Mouse (Mus musculus) hindbrain, embryonic 12.5 days (tissue): ENCODE measurements at regions not wholly inside any gene's neighbourhood (a gene's known extent, or its start where the extent isn't known, plus 50 kb on each side); places are given as distances from the start of the nearest gene placed in this dataset.
"Not testable (repeated sequence)": the region's sequence is repeated elsewhere in the genome, so short reads cannot be mapped to it uniquely, and the experiment has no call there.

ENCODE experiments used
- ATAC-seq: fragments of 200-750 bp; cut with Nextera tagmentation; 2 replicates; pipeline ENCODE4 v1.8.0; 2017; ENCODE audit warnings: moderate TSS enrichment; ENCODE audit not compliant: low FRiP score
- H3K27ac ChIP-seq: fragments of 300-500 bp; sonication (generic); 2 replicates; pipeline ENCODE4 v1.5.1; 2016; ENCODE audit warnings: mild to moderate bottlenecking
- H3K27me3 ChIP-seq: fragments of 300-500 bp; sonication (generic); 2 replicates; pipeline ENCODE4 v1.6.1; 2016; ENCODE audit warnings: mild to moderate bottlenecking
- H3K36me3 ChIP-seq: fragments of 300-500 bp; sonication (generic); 2 replicates; pipeline ENCODE4 v1.6.1; 2016; ENCODE audit warnings: mild to moderate bottlenecking
- H3K4me1 ChIP-seq: fragments of 300-500 bp; sonication (generic); 2 replicates; pipeline ENCODE4 v1.6.1; 2016
- H3K4me2 ChIP-seq: fragments of 300-500 bp; sonication (generic); replicated peaks from 2 replicates; pipeline ENCODE4 v1.6.1; 2016; ENCODE audit warnings: mild to moderate bottlenecking
- H3K4me3 ChIP-seq: fragments of 300-500 bp; sonication (generic); 2 replicates; pipeline ENCODE4 v1.5.1; 2016; ENCODE audit warnings: mild to moderate bottlenecking
- H3K9ac ChIP-seq: fragments of 300-500 bp; sonication (generic); 2 replicates; pipeline ENCODE4 v1.6.1; 2016; ENCODE audit warnings: mild to moderate bottlenecking, moderate library complexity
- H3K9me3 ChIP-seq: fragments of 300-500 bp; sonication (generic); replicated peaks from 2 replicates; pipeline ENCODE4 v1.6.1; 2016; ENCODE audit warnings: mild to moderate bottlenecking
- WGBS: fragments of 180-500 bp; shearing (Covaris S2); methylation state at CpG from one replicate; pipeline ENCODE4 v1.1.7; 2016; 5-methylcytosine and 5-hydroxymethylcytosine counted together

DNA sequence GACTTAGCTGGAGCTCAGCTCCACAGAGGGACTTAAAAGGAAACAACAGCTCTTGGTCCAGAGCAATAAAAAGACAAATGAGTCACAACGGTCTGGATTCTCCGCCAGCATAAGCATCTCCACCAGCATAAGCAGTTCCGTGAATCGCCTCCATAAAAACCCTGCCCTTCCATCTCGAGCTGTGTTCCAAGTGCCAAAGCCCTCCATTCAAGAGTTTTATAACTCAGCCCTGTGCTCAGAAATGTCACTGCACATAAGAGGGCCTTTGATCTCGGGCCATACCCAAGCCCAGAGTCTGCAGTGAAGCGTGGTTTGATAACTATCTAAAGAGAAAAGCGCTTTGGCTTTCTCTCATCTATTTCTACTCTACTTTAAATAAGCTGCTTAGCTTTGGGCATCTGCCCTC lies 70.8 kb upstream of the Akap13 start:
- no peaks in the 10 kb centered on the region for H3K27me3 ChIP-seq
- H3K36me3 ChIP-seq, result no peaks in the 10 kb centered on the region
- no peak overlapping the region for H3K9ac ChIP-seq
- H3K9me3 ChIP-seq, result no peaks in the 10 kb centered on the region
- no peaks in the 10 kb centered on the region for H3K4me1 ChIP-seq
- no peak overlapping the region for H3K4me2 ChIP-seq
- 66% methylated on average over 8 of the region's 8 CpGs for WGBS
- no peak for ATAC-seq
- no peak overlapping the region for H3K4me3 ChIP-seq
- H3K27ac ChIP-seq, result no peak overlapping the region

DNA sequence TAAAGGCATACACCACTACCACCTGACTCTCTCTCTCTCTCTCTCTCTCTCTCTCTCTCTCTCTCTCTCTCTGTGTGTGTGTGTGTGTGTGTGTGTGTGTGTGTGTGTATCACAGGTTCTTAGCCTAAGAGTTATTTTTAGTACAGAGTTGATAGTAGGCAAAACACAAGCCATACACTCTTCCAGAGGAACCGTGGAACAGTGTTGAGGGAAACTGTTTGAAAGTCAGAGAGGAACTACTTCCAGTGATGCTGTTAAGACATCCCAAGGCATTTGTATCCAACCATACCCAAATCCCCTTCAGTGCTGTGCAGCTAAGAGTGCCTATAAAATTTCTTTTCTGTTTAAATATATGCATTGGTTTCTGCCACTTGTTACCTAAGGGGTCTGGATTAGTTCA lies 68.3 kb upstream of the Akap13 start:
- Histone ChIP-seq H3K4me3 (no peak overlapping the region), H3K36me3 (no peaks in the 10 kb centered on the region), H3K27me3 (no peaks in the 10 kb centered on the region), H3K4me2 (no peak overlapping the region), H3K27ac (no peak overlapping the region), H3K9ac (no peak overlapping the region), H3K9me3 (no peaks in the 10 kb centered on the region), H3K4me1 (no peaks in the 10 kb centered on the region)
- 94% methylated on average over 1 of the region's 1 CpGs for WGBS
- ATAC-seq, result no peak

DNA sequence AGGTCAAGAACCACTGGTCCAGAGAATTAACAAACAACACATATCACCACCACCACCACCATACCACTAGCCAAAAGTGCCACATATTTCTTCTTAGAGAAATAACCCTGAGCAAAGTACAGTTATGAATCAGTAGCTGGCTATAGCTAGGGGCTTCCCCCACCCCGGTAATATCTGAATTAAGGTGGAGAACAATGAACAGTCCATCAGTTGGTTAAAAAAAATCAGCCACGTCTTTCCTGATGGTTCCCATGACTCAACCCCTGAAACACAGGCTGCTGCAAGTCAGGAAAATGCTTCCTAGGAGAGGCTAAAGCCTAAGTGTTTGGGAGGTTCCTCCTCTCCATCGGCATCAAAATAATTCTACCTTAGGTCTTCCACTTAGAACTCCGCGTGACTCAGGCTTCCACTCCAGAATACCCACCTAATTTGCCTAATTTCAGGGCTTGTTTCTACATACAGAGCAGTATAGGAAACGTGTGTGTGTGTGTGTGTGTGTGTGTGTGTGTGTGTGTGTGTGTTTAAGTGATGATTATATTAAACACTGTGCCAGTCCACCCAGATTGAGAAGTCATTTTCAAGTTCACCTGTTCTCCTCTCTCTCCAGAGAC lies 67.4 kb upstream of the Akap13 start:
- ATAC-seq, result no peak

DNA sequence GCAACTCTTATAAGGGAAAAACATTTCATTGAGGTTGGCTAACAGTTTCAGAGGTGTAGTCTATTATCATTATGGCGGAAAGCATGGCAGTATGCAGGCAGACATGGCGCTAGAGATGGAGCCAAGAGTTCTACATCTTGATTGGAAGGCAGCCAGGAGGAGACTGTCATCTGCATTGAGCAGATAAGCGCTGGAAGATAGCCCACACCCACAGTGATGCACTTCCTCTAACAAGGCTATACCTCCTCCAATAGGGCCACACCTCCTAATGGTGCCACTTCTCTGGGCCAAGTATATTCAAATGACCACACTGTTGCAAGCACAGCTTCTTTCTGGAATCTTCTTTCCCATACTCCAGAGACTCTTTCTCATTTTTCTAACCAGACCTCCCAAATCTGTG lies 65.2 kb upstream of the Akap13 start:
- no peak for ATAC-seq
- Histone ChIP-seq H3K4me3 (no peak overlapping the region), H3K9ac (no peak overlapping the region), H3K36me3 (no peaks in the 10 kb centered on the region), H3K27ac (no peak overlapping the region), H3K27me3 (no peaks in the 10 kb centered on the region), H3K4me1 (no peaks in the 10 kb centered on the region), H3K4me2 (no peak overlapping the region), H3K9me3 (no peaks in the 10 kb centered on the region)
- WGBS, result 90% methylated on average over 3 of the region's 3 CpGs

More for the DNA sequence above, 67.4 kb upstream of the Akap13 start:
- WGBS, result 81% methylated on average over 6 of the region's 6 CpGs
- H3K4me3 ChIP-seq, result no peak overlapping the region
- no peak overlapping the region for H3K9ac ChIP-seq
- no peak overlapping the region for H3K4me2 ChIP-seq
- H3K9me3 ChIP-seq, result no peaks in the 10 kb centered on the region
- no peaks in the 10 kb centered on the region for H3K27me3 ChIP-seq
- no peaks in the 10 kb centered on the region for H3K4me1 ChIP-seq
- H3K27ac ChIP-seq, result no peak overlapping the region
- no peaks in the 10 kb centered on the region for H3K36me3 ChIP-seq

DNA sequence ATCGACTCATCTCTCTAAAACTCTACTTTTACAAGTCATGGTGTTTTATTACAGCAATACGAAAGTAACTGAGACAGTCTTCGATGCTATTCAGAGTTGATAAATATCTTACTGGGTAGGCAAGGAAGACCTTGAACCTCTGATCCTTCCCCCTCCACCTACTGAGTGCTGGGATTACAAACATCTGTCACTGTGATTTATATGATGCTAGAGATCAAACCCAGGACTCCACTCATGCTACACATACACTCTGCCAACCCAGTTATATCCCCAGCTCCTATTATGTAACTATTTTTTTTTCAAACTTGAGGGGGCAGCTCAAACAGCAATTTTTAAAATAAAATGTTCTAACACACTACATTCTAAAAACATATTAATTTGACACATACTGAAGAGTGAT lies 62.6 kb upstream of the Akap13 start:
- H3K4me1 ChIP-seq, result no peaks in the 10 kb centered on the region
- ATAC-seq, result no peak
- H3K9me3 ChIP-seq, result no peaks in the 10 kb centered on the region
- WGBS, result 87% methylated on average over 3 of the region's 3 CpGs
- H3K4me2 ChIP-seq, result no peak overlapping the region
- H3K9ac ChIP-seq, result no peak overlapping the region
- H3K4me3 ChIP-seq, result no peak overlapping the region
- no peak overlapping the region for H3K27ac ChIP-seq
- H3K27me3 ChIP-seq, result no peaks in the 10 kb centered on the region
- no peaks in the 10 kb centered on the region for H3K36me3 ChIP-seq

DNA sequence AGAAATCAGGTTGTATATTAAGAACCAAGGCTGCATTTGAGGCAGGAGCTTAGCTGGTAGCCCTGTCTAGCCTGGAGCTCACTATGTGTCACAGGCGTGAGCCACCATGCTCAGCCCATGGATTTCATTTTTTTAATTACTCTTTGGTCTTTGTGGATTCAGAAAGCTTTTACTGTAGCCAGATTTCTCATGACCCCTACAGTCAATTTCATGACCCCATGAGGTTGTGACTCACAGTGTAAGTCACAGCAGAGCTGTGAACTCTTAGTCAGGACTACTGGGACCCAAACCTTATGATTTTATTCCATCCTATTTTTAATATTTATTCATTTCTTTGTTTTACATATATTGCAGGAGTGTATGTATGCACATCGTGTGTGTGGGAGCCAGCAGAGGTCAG lies 61.9 kb upstream of the Akap13 start:
- 87% methylated on average over 2 of the region's 2 CpGs for WGBS

DNA sequence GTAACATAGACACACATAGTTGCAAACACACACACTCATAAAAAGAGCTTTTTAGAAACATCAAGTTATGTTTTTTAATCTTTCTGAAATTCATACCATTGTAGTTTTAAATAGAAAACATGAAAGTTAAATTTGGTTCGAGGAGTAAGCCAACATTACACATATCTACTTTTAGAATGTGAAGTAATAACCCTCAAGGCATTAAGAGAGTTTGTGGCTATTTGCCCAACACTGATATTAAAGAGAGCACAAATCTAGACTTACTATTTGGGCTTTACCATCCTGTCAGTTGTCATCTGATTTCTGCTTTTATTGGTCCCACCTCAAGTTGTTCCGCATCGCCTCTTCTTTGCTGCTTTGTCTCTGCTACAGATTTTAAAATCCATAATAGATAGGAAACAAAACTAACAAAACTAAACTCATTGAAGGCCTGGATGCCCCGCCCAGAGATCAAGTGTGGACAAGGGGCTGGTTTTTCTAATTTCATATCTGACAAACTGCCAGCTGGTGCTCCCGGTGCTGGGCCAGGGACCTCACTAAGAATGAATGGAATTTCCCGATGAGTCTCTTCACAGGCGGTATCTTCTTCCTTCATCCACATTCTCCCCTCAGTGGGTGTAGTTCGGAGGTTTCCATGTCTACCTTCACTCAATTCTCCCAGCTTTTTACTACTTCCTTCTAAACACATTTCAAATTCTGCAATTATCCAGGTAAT lies 60.3 kb upstream of the Akap13 start:
- Histone ChIP-seq H3K4me3 (no peak overlapping the region), H3K4me1 (no peaks in the 10 kb centered on the region), H3K9ac (no peak overlapping the region), H3K27me3 (no peaks in the 10 kb centered on the region), H3K4me2 (no peak overlapping the region), H3K27ac (no peak overlapping the region), H3K36me3 (no peaks in the 10 kb centered on the region), H3K9me3 (no peaks in the 10 kb centered on the region)
- WGBS, result 83% methylated on average over 8 of the region's 8 CpGs
- ATAC-seq, result no peak

More for the DNA sequence above, 61.9 kb upstream of the Akap13 start:
- no peak for ATAC-seq
- no peak overlapping the region for H3K4me3 ChIP-seq
- H3K36me3 ChIP-seq, result no peaks in the 10 kb centered on the region
- H3K9ac ChIP-seq, result no peak overlapping the region
- H3K4me1 ChIP-seq, result no peaks in the 10 kb centered on the region
- H3K27ac ChIP-seq, result no peak overlapping the region
- H3K9me3 ChIP-seq, result no peaks in the 10 kb centered on the region
- H3K27me3 ChIP-seq, result no peaks in the 10 kb centered on the region
- no peak overlapping the region for H3K4me2 ChIP-seq

DNA sequence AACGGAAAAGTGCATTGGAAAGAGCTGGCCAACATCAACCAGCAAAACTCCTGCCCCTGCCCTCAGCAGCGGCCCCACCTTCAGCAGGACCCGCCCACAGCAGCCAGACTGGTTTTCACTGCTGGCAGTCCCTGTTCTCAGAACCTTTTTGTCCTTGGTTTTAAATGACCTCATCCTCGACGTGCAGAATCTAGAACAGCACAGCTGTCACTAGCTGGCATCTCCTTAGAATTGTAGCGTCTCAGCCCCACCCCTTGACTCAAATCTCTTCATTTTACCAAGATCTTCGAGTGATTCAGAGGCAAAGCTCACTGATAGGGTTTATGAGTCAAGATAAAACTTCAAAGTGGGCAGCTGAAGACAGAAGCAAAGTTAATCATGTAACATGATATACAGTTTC lies 57.8 kb upstream of the Akap13 start:
- H3K27ac ChIP-seq, result no peak overlapping the region
- no peaks in the 10 kb centered on the region for H3K4me1 ChIP-seq
- no peak overlapping the region for H3K4me3 ChIP-seq
- no peaks in the 10 kb centered on the region for H3K27me3 ChIP-seq
- H3K36me3 ChIP-seq, result no peaks in the 10 kb centered on the region
- no peak overlapping the region for H3K4me2 ChIP-seq
- H3K9me3 ChIP-seq, result no peaks in the 10 kb centered on the region
- ATAC-seq, result no peak
- H3K9ac ChIP-seq, result no peak overlapping the region
- 27% methylated on average over 7 of the region's 7 CpGs for WGBS

DNA sequence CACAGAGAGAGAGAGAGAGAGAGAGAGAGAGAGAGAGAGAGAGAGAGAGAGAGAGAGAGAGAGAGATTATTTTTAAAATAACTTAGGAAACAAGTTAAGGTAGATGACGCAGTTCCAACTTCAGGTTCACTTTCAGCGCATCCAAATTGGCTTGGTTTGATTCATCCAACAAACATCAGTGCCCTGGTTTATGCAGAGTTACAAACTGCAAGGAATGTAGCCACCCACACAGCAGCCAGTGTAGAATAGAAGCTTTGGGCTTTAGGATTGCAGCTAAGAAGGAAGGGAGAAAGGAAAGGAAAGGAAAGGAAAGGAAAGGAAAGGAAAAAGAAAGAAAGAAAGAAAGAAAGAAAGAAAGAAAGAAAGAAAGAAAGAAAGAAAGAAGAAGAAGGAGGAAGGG lies 56.9 kb upstream of the Akap13 start:
- not testable (repeated sequence) for H3K4me2 ChIP-seq, H3K27ac ChIP-seq, H3K4me3 ChIP-seq, ATAC-seq, H3K9me3 ChIP-seq, H3K4me1 ChIP-seq, H3K36me3 ChIP-seq, H3K9ac ChIP-seq, H3K27me3 ChIP-seq
- 90% methylated on average over 2 of the region's 2 CpGs for WGBS

DNA sequence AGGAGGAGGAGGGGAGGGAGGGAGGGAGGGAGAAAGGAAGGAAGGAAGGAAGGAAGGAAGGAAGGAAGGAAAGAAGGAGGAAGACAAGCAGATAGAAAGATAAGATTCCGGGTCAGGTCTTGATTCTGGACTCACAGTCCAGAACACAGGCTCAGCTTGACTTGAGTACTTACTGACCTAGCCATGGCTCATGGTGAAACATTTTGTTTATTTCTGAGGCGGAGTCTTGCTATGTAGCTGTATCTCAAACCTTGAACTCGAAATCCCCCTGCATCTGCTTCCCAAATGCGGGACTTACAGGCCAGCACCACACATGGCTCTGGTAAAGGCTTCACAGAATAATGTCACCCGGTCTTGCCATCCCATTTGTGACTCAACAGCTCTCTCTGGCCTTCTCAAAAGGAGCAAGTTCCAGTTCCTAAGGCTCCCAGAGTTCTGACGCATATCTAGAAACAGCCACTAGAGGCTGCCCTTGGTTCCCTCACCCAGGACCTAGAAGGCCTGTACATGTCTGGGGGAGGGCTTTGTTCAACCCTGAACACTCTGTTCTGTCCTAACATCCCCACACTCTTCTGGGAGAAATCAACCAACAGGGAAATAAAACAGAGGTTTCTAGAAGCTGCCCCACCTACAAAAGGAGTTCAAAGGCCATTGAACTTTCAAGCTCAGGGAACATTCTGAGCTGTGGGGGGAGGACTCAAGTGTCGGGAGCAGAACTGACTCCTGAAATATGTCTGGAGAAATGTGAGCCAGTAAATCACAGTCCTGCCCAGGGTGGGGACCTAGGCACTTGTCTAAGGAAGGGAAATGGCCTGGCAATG lies 56.2 kb upstream of the Akap13 start:
- H3K27ac ChIP-seq, result no peak overlapping the region
- no peak overlapping the region for H3K9ac ChIP-seq

DNA sequence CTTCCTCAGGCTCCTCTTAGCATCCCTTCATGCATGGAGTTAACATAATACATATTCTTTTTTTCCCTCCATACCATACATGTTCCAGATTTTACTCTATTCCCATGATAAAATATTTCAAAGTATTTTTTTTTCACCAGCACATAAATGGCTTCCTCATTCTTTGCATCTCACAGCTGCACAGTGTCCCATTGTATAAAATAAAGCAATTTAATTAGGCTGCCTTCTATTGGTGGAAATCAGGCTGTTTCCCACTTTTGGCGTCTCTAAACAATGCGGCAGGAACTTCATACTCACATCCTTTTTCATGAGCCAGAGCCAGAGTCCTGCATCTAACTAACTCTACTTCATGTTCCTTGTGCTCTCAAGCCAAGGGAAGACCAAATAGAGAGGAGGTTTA lies 54.9 kb upstream of the Akap13 start:
- no peaks in the 10 kb centered on the region for H3K27me3 ChIP-seq
- H3K9ac ChIP-seq, result no peak overlapping the region
- no peaks in the 10 kb centered on the region for H3K4me1 ChIP-seq
- no peak overlapping the region for H3K4me2 ChIP-seq
- H3K4me3 ChIP-seq, result no peak overlapping the region
- WGBS, result 76% methylated on average over 2 of the region's 2 CpGs
- H3K27ac ChIP-seq, result no peak overlapping the region
- ATAC-seq, result no peak
- no peaks in the 10 kb centered on the region for H3K9me3 ChIP-seq
- no peaks in the 10 kb centered on the region for H3K36me3 ChIP-seq

More for the DNA sequence above, 56.2 kb upstream of the Akap13 start:
- WGBS, result 55% methylated on average over 7 of the region's 7 CpGs
- Histone ChIP-seq H3K9me3 (no peaks in the 10 kb centered on the region), H3K4me3 (no peak overlapping the region), H3K4me2 (no peak overlapping the region), H3K36me3 (no peaks in the 10 kb centered on the region), H3K4me1 (no peaks in the 10 kb centered on the region), H3K27me3 (no peaks in the 10 kb centered on the region)
- ATAC-seq, result no peak

DNA sequence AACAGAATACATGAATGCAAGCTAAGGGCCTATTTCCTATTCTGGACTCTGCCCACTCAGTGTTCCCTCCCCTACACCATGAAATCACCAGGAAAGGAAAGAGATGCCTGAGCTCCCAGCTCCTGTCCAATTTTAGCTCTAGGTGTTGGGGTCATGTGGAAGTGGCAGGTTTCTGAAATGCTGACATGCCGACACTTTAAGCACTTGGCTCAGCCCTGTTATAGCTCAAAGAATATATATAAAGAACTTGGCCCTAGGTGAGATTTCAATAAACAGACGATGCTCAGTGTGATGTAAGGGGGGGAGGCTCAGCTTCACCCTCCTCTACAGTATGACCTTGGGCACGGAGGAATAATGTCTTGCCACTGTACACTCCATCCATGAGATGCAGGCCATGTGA lies 50.4 kb upstream of the Akap13 start:
- WGBS, result 82% methylated on average over 3 of the region's 3 CpGs

More for the DNA sequence above, 50.4 kb upstream of the Akap13 start:
- ATAC-seq, result no peak
- Histone ChIP-seq H3K4me1 (no peaks in the 10 kb centered on the region), H3K4me3 (no peak overlapping the region), H3K27me3 (no peaks in the 10 kb centered on the region), H3K27ac (no peak overlapping the region), H3K9ac (no peak overlapping the region), H3K36me3 (no peaks in the 10 kb centered on the region), H3K4me2 (no peak overlapping the region), H3K9me3 (no peaks in the 10 kb centered on the region)
